Mouse (Mus musculus): ENCODE measurements at regions not wholly inside any gene's neighbourhood (a gene's known extent, or its start where the extent isn't known, plus 50 kb on each side); places are given as distances from the start of the nearest gene placed in this dataset.

- TF ChIP-seq CTCF (IDR thresholded peaks at IDR 0.05; ENCODE audit: low read depth) (peak; percentile 82), EP300 (optimal IDR thresholded peaks at IDR 0.05) (no peak)
These were observed 1590.7 kb upstream of the Gulo start for GRCm38 (mm10) chr14:67599734-67600133.
